In the genomic region with DNA sequence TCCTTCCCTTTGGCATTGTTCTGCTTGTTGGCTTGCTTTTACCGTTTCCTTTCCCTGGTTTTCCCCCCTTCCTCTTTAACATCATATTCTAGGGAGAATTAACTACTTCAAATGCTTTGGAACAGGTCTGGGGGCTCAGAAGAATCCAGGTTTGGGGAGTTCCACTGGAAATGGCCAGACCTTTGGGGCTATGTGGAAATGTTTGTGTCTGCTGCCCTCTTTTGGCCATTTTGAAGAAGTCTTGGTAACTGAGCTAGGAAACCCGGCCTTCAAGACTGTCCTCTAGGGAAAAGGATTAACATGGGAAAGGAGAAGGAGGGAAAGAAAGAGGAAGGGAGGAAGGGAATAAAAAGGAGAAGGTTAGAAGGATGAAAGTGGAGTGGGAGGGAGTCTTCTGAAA, we compare ENCODE assay signal across 8 mouse cellular contexts. TPM values are rescaled to one million over a fixed set of nuclear protein-coding genes. Genes with fewer than 3 reads are reported as not detected.
DNase-seq lines count a peak whose midpoint lies in the region.

No protein-coding gene starts in this region.

- peak; percentile 38 to 42 for DNase-seq in cerebellum, postnatal 14 days
- no peak for DNase-seq in cerebellum, adult 11-12 months
- DNase-seq in 3134 (ENCODE audit: extremely low read depth, insufficient read length, low spot score), result peak; percentile 14
- peak; percentile 6 for DNase-seq in brain, embryonic 18.5 days (ENCODE audit: low read depth, low spot score)
- peak; percentile 13 for DNase-seq in lung, postnatal 14 days
- no peak for DNase-seq in urinary bladder, postnatal 36 days (ENCODE audit: low spot score in 2 of 2)
- DNase-seq in layer of hippocampus, adult 9-11 months, result no peak
- no peak for DNase-seq in layer of hippocampus, adult 8-10 months (ENCODE audit: low spot score in 2 of 2)

RNA-seq across cellular contexts. Expression of a gene that starts 36.4 kb away (rescaled TPM):
- 100 to 1,000 TPM; 105 to 118 (median 107) TPM for total RNA-seq in layer of hippocampus, adult 8-10 months (2022)

RNA-seq across cellular contexts. Expression of a gene that starts 46.5 kb away (rescaled TPM):
- total RNA-seq in layer of hippocampus, adult 8-10 months (2022), result 10 to 100 TPM; 23.9 to 26.6 (median 24.2) TPM

Comparison
In these comparisons a context has a peak if more than half of its experiments do, and no peak if none do; other contexts are left out.
1. DNase-seq: peak in cerebellum, postnatal 14 days (2 of 2), 3134 (single experiment), brain, embryonic 18.5 days (single experiment) and lung, postnatal 14 days (single experiment); none in cerebellum, adult 11-12 months (single experiment), urinary bladder, postnatal 36 days (0 of 2), layer of hippocampus, adult 9-11 months (single experiment) and layer of hippocampus, adult 8-10 months (0 of 2).